Mouse (Mus musculus) hindbrain, embryonic 12.5 days (tissue): Measurements from ENCODE around the gene Plxdc1. TPM values are rescaled to one million over a fixed set of nuclear protein-coding genes. Genes with fewer than 3 reads are reported as not detected.

Source experiments
- ATAC-seq: fragments of 200-750 bp; cut with Nextera tagmentation; 2 replicates; pipeline ENCODE4 v1.8.0; 2017; ENCODE audit warnings: moderate TSS enrichment; ENCODE audit not compliant: low FRiP score
- H3K27ac ChIP-seq: fragments of 300-500 bp; sonication (generic); 2 replicates; pipeline ENCODE4 v1.5.1; 2016; ENCODE audit warnings: mild to moderate bottlenecking
- H3K27me3 ChIP-seq: fragments of 300-500 bp; sonication (generic); 2 replicates; pipeline ENCODE4 v1.6.1; 2016; ENCODE audit warnings: mild to moderate bottlenecking
- H3K36me3 ChIP-seq: fragments of 300-500 bp; sonication (generic); 2 replicates; pipeline ENCODE4 v1.6.1; 2016; ENCODE audit warnings: mild to moderate bottlenecking
- H3K4me1 ChIP-seq: fragments of 300-500 bp; sonication (generic); 2 replicates; pipeline ENCODE4 v1.6.1; 2016
- H3K4me2 ChIP-seq: fragments of 300-500 bp; sonication (generic); replicated peaks from 2 replicates; pipeline ENCODE4 v1.6.1; 2016; ENCODE audit warnings: mild to moderate bottlenecking
- H3K4me3 ChIP-seq: fragments of 300-500 bp; sonication (generic); 2 replicates; pipeline ENCODE4 v1.5.1; 2016; ENCODE audit warnings: mild to moderate bottlenecking
- H3K9ac ChIP-seq: fragments of 300-500 bp; sonication (generic); 2 replicates; pipeline ENCODE4 v1.6.1; 2016; ENCODE audit warnings: mild to moderate bottlenecking, moderate library complexity
- H3K9me3 ChIP-seq: fragments of 300-500 bp; sonication (generic); replicated peaks from 2 replicates; pipeline ENCODE4 v1.6.1; 2016; ENCODE audit warnings: mild to moderate bottlenecking
- WGBS: fragments of 180-500 bp; shearing (Covaris S2); methylation state at CpG from one replicate; pipeline ENCODE4 v1.1.7; 2016; 5-methylcytosine and 5-hydroxymethylcytosine counted together
- polyA plus RNA-seq: library from polyadenylated mRNA; unstranded; fragments of >200 nt; fragmentation: Nextera tagmentation; extraction: Ambion mirVana; gene quantifications from 2 replicates; pipeline ENCODE4 v1.2.1, GENCODE M21; 2016

Gene Plxdc1
- polyA plus RNA-seq, 1 experiment from 2014 or later: 0.26 TPM

- Histone ChIP-seq H3K9ac (no peak overlapping the region), H3K4me3 (no peak overlapping the region), H3K36me3 (no peaks in the 10 kb centered on the region), H3K4me1 (peaks cover 16% of the 10 kb centered on the region), H3K4me2 (no peak overlapping the region), H3K27ac (no peak overlapping the region), H3K27me3 (peaks cover 42% of the 10 kb centered on the region), H3K9me3 (no peaks in the 10 kb centered on the region)
- no peak for ATAC-seq
- WGBS: 91% methylated on average over 9 of the region's 9 CpGs
Measured at GRCm38 (mm10) chr11:97982721-97983120, 3.5 kb downstream of the Plxdc1 start.

- Histone ChIP-seq H3K4me3 (no peak overlapping the region), H3K27me3 (peaks cover 25% of the 10 kb centered on the region), H3K9ac (no peak overlapping the region), H3K4me2 (no peak overlapping the region), H3K4me1 (0 out of 2 replicates have a peak, but pooled peaks cover 3% of the 10 kb centered on the region), H3K9me3 (no peaks in the 10 kb centered on the region), H3K36me3 (no peaks in the 10 kb centered on the region), H3K27ac (no peak overlapping the region)
- ATAC-seq: no peak
- 48% methylated on average over 9 of the region's 9 CpGs for WGBS
Measured at GRCm38 (mm10) chr11:97980531-97980966, 5.7 kb downstream of the Plxdc1 start.

- 0 out of 2 replicates have a peak, but pooled peaks cover 3% of the 10 kb centered on the region for H3K4me1 ChIP-seq
- H3K9ac ChIP-seq: no peak overlapping the region
- no peak overlapping the region for H3K4me2 ChIP-seq
- WGBS: 67% methylated on average over 10 of the region's 10 CpGs
- no peaks in the 10 kb centered on the region for H3K9me3 ChIP-seq
- H3K27ac ChIP-seq: no peak overlapping the region
- ATAC-seq: no peak
- no peak overlapping the region for H3K4me3 ChIP-seq
- no peaks in the 10 kb centered on the region for H3K36me3 ChIP-seq
- H3K27me3 ChIP-seq: peaks cover 19% of the 10 kb centered on the region
Measured at GRCm38 (mm10) chr11:97979824-97980495, 6.3 kb downstream of the Plxdc1 start.

- H3K9me3 ChIP-seq: no peaks in the 10 kb centered on the region
- no peak for ATAC-seq
- H3K27me3 ChIP-seq: 0 out of 2 replicates have a peak, but pooled peaks cover 6% of the 10 kb centered on the region
- no peak overlapping the region for H3K4me3 ChIP-seq
- H3K36me3 ChIP-seq: no peaks in the 10 kb centered on the region
- H3K4me1 ChIP-seq: 0 out of 2 replicates have a peak, but pooled peaks cover 3% of the 10 kb centered on the region
- H3K27ac ChIP-seq: no peak overlapping the region
- no peak overlapping the region for H3K4me2 ChIP-seq
- H3K9ac ChIP-seq: no peak overlapping the region
- 87% methylated on average over 13 of the region's 13 CpGs for WGBS
Measured at GRCm38 (mm10) chr11:97978392-97978791, 7.9 kb downstream of the Plxdc1 start.

GRCm38 (mm10) chr11:97977797-97978196 is 8.4 kb downstream of the Plxdc1 start:
- 83% methylated on average over 5 of the region's 5 CpGs for WGBS
- Histone ChIP-seq H3K36me3 (no peaks in the 10 kb centered on the region), H3K4me3 (no peak overlapping the region), H3K27me3 (0 out of 2 replicates have a peak, but pooled peaks cover 2% of the 10 kb centered on the region), H3K4me2 (no peak overlapping the region), H3K9me3 (no peaks in the 10 kb centered on the region), H3K27ac (no peak overlapping the region), H3K9ac (no peak overlapping the region), H3K4me1 (0 out of 2 replicates have a peak, but pooled peaks cover 3% of the 10 kb centered on the region)
- ATAC-seq: no peak

- Histone ChIP-seq H3K9ac (no peak overlapping the region), H3K9me3 (no peaks in the 10 kb centered on the region), H3K36me3 (no peaks in the 10 kb centered on the region), H3K4me3 (no peak overlapping the region), H3K27ac (no peak overlapping the region), H3K4me1 (no peaks in the 10 kb centered on the region), H3K4me2 (no peak overlapping the region), H3K27me3 (no peaks in the 10 kb centered on the region)
- 87% methylated on average over 5 of the region's 5 CpGs for WGBS
- no peak for ATAC-seq
Measured at GRCm38 (mm10) chr11:97974746-97975145, 11.5 kb downstream of the Plxdc1 start.

- Histone ChIP-seq H3K9me3 (no peaks in the 10 kb centered on the region), H3K4me1 (no peaks in the 10 kb centered on the region), H3K27ac (no peak overlapping the region), H3K4me2 (no peak overlapping the region), H3K4me3 (no peak overlapping the region), H3K27me3 (no peaks in the 10 kb centered on the region), H3K36me3 (no peaks in the 10 kb centered on the region), H3K9ac (no peak overlapping the region)
- no peak for ATAC-seq
- 83% methylated on average over 5 of the region's 5 CpGs for WGBS
Measured at GRCm38 (mm10) chr11:97974141-97974540, 12.1 kb downstream of the Plxdc1 start.

GRCm38 (mm10) chr11:97972434-97972833 is 13.8 kb downstream of the Plxdc1 start:
- Histone ChIP-seq H3K27me3 (no peaks in the 10 kb centered on the region), H3K9me3 (no peaks in the 10 kb centered on the region), H3K4me1 (no peaks in the 10 kb centered on the region; the same call in 1 of the 2 replicates), H3K4me2 (no peak overlapping the region), H3K4me3 (no peak overlapping the region), H3K27ac (no peak overlapping the region), H3K36me3 (no peaks in the 10 kb centered on the region), H3K9ac (no peak overlapping the region)
- 70% methylated on average over 2 of the region's 2 CpGs for WGBS
- no peak for ATAC-seq

GRCm38 (mm10) chr11:97971232-97971631 is 15.0 kb downstream of the Plxdc1 start:
- Histone ChIP-seq H3K36me3 (no peaks in the 10 kb centered on the region), H3K27ac (no peak overlapping the region), H3K4me3 (no peak overlapping the region), H3K4me2 (no peak overlapping the region), H3K4me1 (no peaks in the 10 kb centered on the region; the same call in 1 of the 2 replicates), H3K27me3 (no peaks in the 10 kb centered on the region), H3K9me3 (no peaks in the 10 kb centered on the region), H3K9ac (no peak overlapping the region)
- 42% methylated on average over 7 of the region's 7 CpGs for WGBS
- no peak for ATAC-seq

- Histone ChIP-seq H3K36me3 (no peaks in the 10 kb centered on the region), H3K4me3 (no peak overlapping the region), H3K27me3 (no peaks in the 10 kb centered on the region), H3K4me1 (no peaks in the 10 kb centered on the region; the same call in 1 of the 2 replicates), H3K27ac (no peak overlapping the region), H3K9me3 (no peaks in the 10 kb centered on the region), H3K4me2 (no peak overlapping the region), H3K9ac (no peak overlapping the region)
- WGBS: 84% methylated on average over 7 of the region's 7 CpGs
- ATAC-seq: no peak
Measured at GRCm38 (mm10) chr11:97970771-97971170, 15.5 kb downstream of the Plxdc1 start.

- no peak for ATAC-seq
- WGBS: 83% methylated on average over 5 of the region's 5 CpGs
- H3K4me3 ChIP-seq: no peak overlapping the region
Measured at GRCm38 (mm10) chr11:97968385-97968784, 17.9 kb downstream of the Plxdc1 start.

GRCm38 (mm10) chr11:97967114-97967513 is 19.1 kb downstream of the Plxdc1 start:
- no peak for ATAC-seq
- 26% methylated on average over 2 of the region's 2 CpGs for WGBS
- Histone ChIP-seq H3K9ac (no peak overlapping the region), H3K4me1 (no peaks in the 10 kb centered on the region; the same call in 1 of the 2 replicates), H3K4me3 (no peak overlapping the region), H3K36me3 (no peaks in the 10 kb centered on the region), H3K27me3 (no peaks in the 10 kb centered on the region; the same call in 1 of the 2 replicates), H3K9me3 (no peaks in the 10 kb centered on the region), H3K4me2 (no peak overlapping the region), H3K27ac (no peak overlapping the region)

More at GRCm38 (mm10) chr11:97968385-97968784, 17.9 kb downstream of the Plxdc1 start:
- Histone ChIP-seq H3K4me1 (no peaks in the 10 kb centered on the region; the same call in 1 of the 2 replicates), H3K36me3 (no peaks in the 10 kb centered on the region), H3K9me3 (no peaks in the 10 kb centered on the region), H3K9ac (no peak overlapping the region), H3K27ac (no peak overlapping the region), H3K27me3 (no peaks in the 10 kb centered on the region; the same call in 1 of the 2 replicates), H3K4me2 (no peak overlapping the region)

- no peak overlapping the region for H3K4me2 ChIP-seq
- H3K9ac ChIP-seq: no peak overlapping the region
- WGBS: 75% methylated on average over 1 of the region's 1 CpGs
- no peaks in the 10 kb centered on the region for H3K9me3 ChIP-seq
- no peak for ATAC-seq
- H3K4me3 ChIP-seq: no peak overlapping the region
- no peaks in the 10 kb centered on the region for H3K36me3 ChIP-seq
- H3K27ac ChIP-seq: no peak overlapping the region
- peaks cover 15% of the 10 kb centered on the region for H3K4me1 ChIP-seq
- H3K27me3 ChIP-seq: no peaks in the 10 kb centered on the region; the same call in 1 of the 2 replicates
Measured at GRCm38 (mm10) chr11:97960907-97961306, 25.3 kb downstream of the Plxdc1 start.
